Mouse (Mus musculus) intestine, embryonic 14.5 days (tissue): ENCODE data around the gene Cspg4. TPM values are rescaled to one million over a fixed set of nuclear protein-coding genes. Genes with fewer than 3 reads are reported as not detected.

Experiments used
- ATAC-seq: fragments of 200-750 bp; cut with Nextera tagmentation; replicated peaks from 2 replicates; pipeline ENCODE4 v1.8.0; 2017; ENCODE audit warnings: low read depth, moderate number of reproducible peaks, moderate TSS enrichment, moderate library complexity; ENCODE audit not compliant: low FRiP score, low TSS enrichment
- DNase-seq: peaks from one replicate; pipeline ENCODE4 v3.0.0-alpha.2; 2018; ENCODE audit warnings: low spot score
- H3K27ac ChIP-seq: fragments of 300-500 bp; sonication (generic); 2 replicates; pipeline ENCODE4 v1.5.1; 2014; ENCODE audit warnings: low read depth, mild to moderate bottlenecking, control low read depth
- H3K27me3 ChIP-seq: fragments of 300-500 bp; sonication (generic); replicated peaks from 2 replicates; pipeline ENCODE4 v1.6.1; 2014; ENCODE audit warnings: low read length, control low read depth; ENCODE audit not compliant: control insufficient read depth, insufficient read depth
- H3K36me3 ChIP-seq: fragments of 300-500 bp; sonication (generic); 2 replicates; pipeline ENCODE4 v1.6.1; 2014; ENCODE audit warnings: low read length, control low read depth; ENCODE audit not compliant: control insufficient read depth, insufficient read depth
- H3K4me1 ChIP-seq: fragments of 300-500 bp; sonication (generic); replicated peaks from 2 replicates; pipeline ENCODE4 v1.6.1; 2014; ENCODE audit warnings: low read length, control low read depth, mixed read lengths; ENCODE audit not compliant: control insufficient read depth, insufficient read depth
- H3K4me2 ChIP-seq: fragments of 300-500 bp; sonication (generic); 2 replicates; pipeline ENCODE4 v1.6.1; 2014; ENCODE audit warnings: low read length
- H3K4me3 ChIP-seq: fragments of 300-500 bp; sonication (generic); 2 replicates; pipeline ENCODE4 v1.5.1; 2014; ENCODE audit warnings: low read depth, low read length, control low read depth, mixed read lengths
- H3K9ac ChIP-seq: fragments of 300-500 bp; sonication (generic); 2 replicates; pipeline ENCODE4 v1.6.1; 2014; ENCODE audit warnings: mild to moderate bottlenecking, low read length
- H3K9me3 ChIP-seq: fragments of 300-500 bp; sonication (generic); 2 replicates; pipeline ENCODE4 v1.6.1; 2016; ENCODE audit warnings: low read length, control low read depth; ENCODE audit not compliant: control insufficient read depth
- WGBS: fragments of 180-500 bp; shearing (Covaris S2); extraction: QIAGEN DNeasy Blood & Tissue Kit; methylation state at CpG from one replicate; pipeline ENCODE4 v1.1.7; 2014; 5-methylcytosine and 5-hydroxymethylcytosine counted together
- polyA plus RNA-seq: library from polyadenylated mRNA; unstranded; fragments of >200 nt; fragmentation: Nextera tagmentation; extraction: Ambion mirVana; gene quantifications from 2 replicates; pipeline ENCODE4 v1.2.1, GENCODE M21; 2014

Cspg4 gene
- polyA plus RNA-seq, 1 experiment from 2014 or later: 17.6 TPM

GRCm38 (mm10) chr9:56851778-56852177 is 13.1 kb upstream of the Cspg4 start:
- H3K27ac ChIP-seq: peak overlapping the region; percentile 83
- peak overlapping the region; percentile 20 for H3K4me2 ChIP-seq
- H3K9ac ChIP-seq: 0 out of 2 replicates have a peak overlapping the region, but pooled peaks have one; percentile 18
- H3K36me3 ChIP-seq: no peaks in the 10 kb centered on the region
- H3K4me3 ChIP-seq: no peak overlapping the region
- no peaks in the 10 kb centered on the region for H3K9me3 ChIP-seq
- 12% methylated on average over 11 of the region's 11 CpGs for WGBS
- DNase-seq (peak; percentile 73), ATAC-seq (peak; percentile 83)
- no peaks in the 10 kb centered on the region for H3K27me3 ChIP-seq
- H3K4me1 ChIP-seq: peaks cover 15% of the 10 kb centered on the region

DNA sequence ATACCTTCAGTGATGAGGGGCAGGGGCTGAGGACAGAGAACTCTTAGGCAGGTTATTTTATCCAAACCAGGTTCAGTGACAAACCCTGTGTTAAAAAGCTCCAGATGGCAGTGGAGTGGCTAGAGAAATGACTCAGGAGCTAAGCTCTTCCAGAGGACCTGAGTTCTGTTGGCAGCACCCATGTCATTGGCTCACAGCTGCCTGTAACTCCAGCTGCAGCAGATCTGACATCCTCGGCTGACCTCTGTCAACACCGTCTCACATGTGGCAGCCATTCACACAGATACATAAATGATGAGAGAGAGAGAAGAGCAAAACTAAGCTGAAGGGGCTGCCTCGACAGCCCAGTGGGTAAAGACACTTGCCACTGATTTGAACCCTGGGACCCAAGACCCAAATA is 7.4 kb upstream of the Cspg4 start:
- Histone ChIP-seq H3K9me3 (no peaks in the 10 kb centered on the region), H3K4me2 (no peak overlapping the region), H3K27me3 (no peaks in the 10 kb centered on the region), H3K36me3 (no peaks in the 10 kb centered on the region), H3K4me3 (no peak overlapping the region), H3K27ac (no peak overlapping the region), H3K9ac (no peak overlapping the region), H3K4me1 (peaks cover 5% of the 10 kb centered on the region)
- ATAC-seq: no peak
- 34% methylated on average over 3 of the region's 3 CpGs for WGBS
- no peak for DNase-seq

DNA sequence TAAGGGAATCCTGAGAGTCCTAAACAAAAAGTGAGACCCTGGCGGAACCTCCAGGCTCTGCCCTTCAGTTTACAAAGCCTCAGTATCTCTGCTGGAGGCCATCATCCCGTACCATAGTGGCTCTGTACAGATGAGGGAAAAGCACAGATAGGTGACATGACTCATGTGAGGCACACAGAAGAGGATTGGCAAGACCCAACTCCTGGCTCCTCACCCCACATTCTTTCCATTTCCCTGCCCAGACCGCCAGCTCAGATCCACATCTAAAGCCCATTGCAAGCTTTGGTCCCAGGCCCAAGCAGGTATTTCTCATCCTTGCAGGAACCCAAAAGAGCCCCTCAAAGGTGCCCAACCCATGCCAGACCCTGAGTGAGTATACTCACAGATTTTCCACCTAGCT is 4.8 kb upstream of the Cspg4 start:
- 65% methylated on average over 3 of the region's 3 CpGs for WGBS

DNA sequence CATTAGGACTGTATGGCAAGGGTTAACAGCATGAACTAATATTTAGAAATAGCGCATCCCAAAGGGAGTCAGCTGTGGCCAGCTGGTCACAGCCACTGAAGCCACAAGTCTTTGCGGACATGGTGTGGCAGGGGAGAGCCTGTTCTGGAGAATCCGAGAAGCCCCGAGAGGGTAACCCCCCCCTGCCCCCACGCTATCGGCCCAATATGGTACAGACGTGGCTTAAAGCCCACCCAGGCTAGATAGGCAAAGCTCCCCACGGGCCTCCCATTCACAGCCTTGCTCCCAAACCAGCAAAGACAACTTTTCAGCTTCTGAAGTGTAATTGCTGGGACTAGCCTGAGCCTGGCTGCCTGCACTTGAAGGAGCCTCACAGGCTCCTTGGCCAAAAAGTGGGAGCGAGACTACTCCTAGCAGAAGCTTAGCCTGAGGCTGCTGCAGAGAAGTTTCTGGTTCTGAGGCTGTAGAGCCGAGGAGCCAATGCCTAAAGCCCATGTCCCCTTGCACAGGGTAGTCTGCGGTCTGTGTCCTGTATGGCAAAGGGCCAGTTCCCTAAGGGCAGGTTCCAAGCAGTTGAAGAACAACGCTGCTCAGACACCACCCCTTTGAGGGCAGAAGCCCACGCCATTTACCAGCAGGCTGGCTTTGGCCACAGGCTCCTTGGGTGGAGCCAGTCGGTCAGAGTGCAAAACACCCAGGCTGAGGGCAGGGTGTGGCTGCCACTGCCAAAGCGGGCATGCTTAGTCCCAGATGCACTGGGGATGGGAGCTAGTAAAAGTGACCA is 4.2 kb upstream of the Cspg4 start:
- Histone ChIP-seq H3K27me3 (no peaks in the 10 kb centered on the region), H3K9me3 (no peaks in the 10 kb centered on the region), H3K9ac (no peak overlapping the region), H3K27ac (peak overlapping the region; percentile 67), H3K4me1 (peaks cover 23% of the 10 kb centered on the region), H3K4me2 (peak overlapping the region; percentile 3; the same call in 1 of the 2 replicates), H3K4me3 (no peak overlapping the region), H3K36me3 (no peaks in the 10 kb centered on the region)
- 46% methylated on average over 15 of the region's 15 CpGs for WGBS
- ATAC-seq: 0 out of 2 replicates have a peak, but pooled peaks have one; percentile 25
- DNase-seq: no peak

More for the DNA sequence above, 4.8 kb upstream of the Cspg4 start:
- Histone ChIP-seq H3K4me2 (no peak overlapping the region), H3K36me3 (no peaks in the 10 kb centered on the region), H3K4me1 (peaks cover 19% of the 10 kb centered on the region), H3K9me3 (no peaks in the 10 kb centered on the region), H3K4me3 (no peak overlapping the region), H3K27me3 (no peaks in the 10 kb centered on the region), H3K9ac (no peak overlapping the region), H3K27ac (peak overlapping the region; percentile 67; the same call in 1 of the 2 replicates)
- DNase-seq (no peak), ATAC-seq (no peak)

DNA sequence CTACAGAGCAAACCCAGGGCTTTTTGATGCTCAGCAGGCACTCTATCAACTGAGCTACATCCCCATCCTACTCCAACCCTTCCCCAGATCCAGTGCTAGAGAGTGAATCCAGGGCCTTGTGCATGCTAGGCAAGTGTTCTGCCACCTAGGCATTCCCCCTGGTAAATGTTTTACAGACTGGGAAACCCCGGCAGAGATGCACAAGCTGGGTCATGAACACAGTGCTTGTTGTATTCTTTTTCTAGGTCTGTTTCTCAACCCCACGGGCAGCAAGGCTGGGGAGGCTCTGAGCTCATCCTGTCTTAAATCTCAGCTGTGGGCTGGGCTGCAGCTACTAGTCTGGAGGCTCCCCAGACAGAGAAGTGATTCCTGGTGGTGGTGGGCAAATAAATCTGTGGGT is 2.0 kb upstream of the Cspg4 start:
- Histone ChIP-seq H3K27me3 (no peaks in the 10 kb centered on the region), H3K4me3 (no peak overlapping the region), H3K27ac (no peak overlapping the region), H3K9ac (no peak overlapping the region), H3K4me2 (no peak overlapping the region), H3K9me3 (no peaks in the 10 kb centered on the region), H3K4me1 (peaks cover 43% of the 10 kb centered on the region), H3K36me3 (no peaks in the 10 kb centered on the region)
- ATAC-seq (no peak), DNase-seq (no peak)
- WGBS: 22% methylated on average over 2 of the region's 2 CpGs

DNA sequence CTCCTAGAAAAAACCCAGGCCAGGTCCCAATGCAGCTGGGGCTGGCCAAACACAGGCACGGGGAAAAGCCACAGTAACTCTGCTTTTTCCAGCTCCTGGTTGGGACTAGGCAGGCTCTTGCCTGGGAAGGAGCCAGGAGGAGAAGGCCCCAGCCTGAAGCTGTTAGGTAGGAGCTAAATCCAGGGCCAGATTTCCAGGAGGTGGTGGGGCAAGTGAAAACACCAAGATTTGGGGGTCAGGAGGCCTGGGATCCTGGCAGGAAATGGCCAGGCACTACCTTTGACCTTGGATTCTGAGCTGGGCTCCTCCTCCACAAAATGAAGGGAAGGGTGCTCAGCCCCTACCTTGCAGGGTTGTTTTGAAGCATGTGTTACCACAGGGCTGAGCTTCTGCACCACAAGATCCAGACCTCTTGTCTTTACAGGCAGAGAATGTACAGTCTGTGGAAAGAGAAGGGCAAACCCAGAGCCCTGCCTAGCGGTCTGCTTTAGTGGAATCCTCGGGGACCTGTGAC is 560 bp upstream of the Cspg4 start, which contains the start of gene Odf3l1:
Gene Odf3l1, minus strand, starts transcription at position 464 of the 514 bp plus-strand sequence.
- H3K27me3 ChIP-seq: no peaks in the 10 kb centered on the region
- ATAC-seq: no peak
- WGBS: 2% methylated on average over 3 of the region's 3 CpGs
- H3K9ac ChIP-seq: peak within 1 kb of the TSS; percentile 63
- H3K4me3 ChIP-seq: peak within 1 kb of the TSS; percentile 58
- peaks cover 57% of the 10 kb centered on the region for H3K4me1 ChIP-seq
- no peaks in the 10 kb centered on the region for H3K36me3 ChIP-seq
- H3K9me3 ChIP-seq: no peaks in the 10 kb centered on the region
- peak within 1 kb of the TSS; percentile 67 for H3K4me2 ChIP-seq
- peak within 1 kb of the TSS; percentile 54 for H3K27ac ChIP-seq
- no peak for DNase-seq

GRCm38 (mm10) chr9:56865673-56866400 is 1.0 kb downstream of the Cspg4 start:
- Histone ChIP-seq H3K9ac (peak overlapping the region; percentile 63), H3K27me3 (no peaks in the 10 kb centered on the region), H3K4me3 (peak overlapping the region; percentile 58), H3K4me1 (peaks cover 71% of the 10 kb centered on the region), H3K36me3 (peaks cover 4% of the 10 kb centered on the region; the same call in 1 of the 2 replicates), H3K27ac (no peak overlapping the region), H3K9me3 (no peaks in the 10 kb centered on the region), H3K4me2 (peak overlapping the region; percentile 67)
- DNase-seq (no peak), ATAC-seq (no peak)
- 51% methylated on average over 11 of the region's 11 CpGs for WGBS

- ATAC-seq: no peak
- H3K9ac ChIP-seq: 0 out of 2 replicates have a peak overlapping the region, but pooled peaks have one; percentile 63
- H3K27me3 ChIP-seq: no peaks in the 10 kb centered on the region
These were observed 1.6 kb downstream of the Cspg4 start for GRCm38 (mm10) chr9:56866430-56866829.

More at GRCm38 (mm10) chr9:56866430-56866829, 1.6 kb downstream of the Cspg4 start:
- H3K36me3 ChIP-seq: peaks cover 4% of the 10 kb centered on the region; the same call in 1 of the 2 replicates
- no peak overlapping the region for H3K27ac ChIP-seq
- DNase-seq: no peak
- WGBS: 81% methylated on average over 5 of the region's 5 CpGs
- H3K4me3 ChIP-seq: peak overlapping the region; percentile 58
- no peaks in the 10 kb centered on the region for H3K9me3 ChIP-seq
- peaks cover 74% of the 10 kb centered on the region for H3K4me1 ChIP-seq
- peak overlapping the region; percentile 67 for H3K4me2 ChIP-seq
